Mouse (Mus musculus) effector memory CD4-positive, alpha-beta T cell, adult 7 months (primary cell): ENCODE data around the gene Mcat. TPM values are rescaled to one million over a fixed set of nuclear protein-coding genes. Genes with fewer than 3 reads are reported as not detected.

Experiments
- polyA plus RNA-seq: library from polyadenylated mRNA; unstranded; fragments of 100-300 nt; shearing (Covaris generic); gene quantifications from one replicate; pipeline ENCODE4 v1.2.1, GENCODE M21; 2017

Mcat gene
- polyA plus RNA-seq = 10.3 TPM

DNA sequence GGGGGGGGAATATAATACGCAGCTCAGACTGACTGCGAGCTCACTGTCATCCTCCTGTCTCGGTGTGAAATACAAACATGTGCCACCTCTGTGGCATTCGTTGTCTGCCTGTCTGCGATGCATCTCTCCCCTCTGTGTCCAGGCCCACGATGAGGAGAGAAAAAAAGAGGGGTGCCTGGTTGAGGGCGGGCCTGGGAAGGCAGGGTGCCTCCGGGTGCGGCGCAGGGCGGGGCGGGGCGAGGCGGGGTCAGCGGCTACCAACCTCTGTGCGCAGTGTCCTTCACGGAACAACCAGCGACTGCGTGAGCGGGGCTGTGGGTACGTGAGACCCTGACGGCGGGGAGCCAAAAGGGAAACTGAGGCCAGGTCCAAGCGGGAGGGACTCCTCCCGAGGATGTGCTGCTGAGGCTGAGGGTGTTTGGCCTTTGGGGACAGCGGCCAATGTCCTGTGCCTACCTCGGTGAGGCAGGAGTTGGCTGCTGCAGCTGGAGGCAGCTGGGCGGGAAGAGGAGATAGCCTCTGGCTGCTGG is at the start of gene Mcat, which contains the start of gene Tspo:
Gene Mcat (minus strand): TSS at position 461 of the 530 bp plus-strand sequence.
Gene Tspo (plus strand): TSS at position 266 of the 530 bp plus-strand sequence.

DNA sequence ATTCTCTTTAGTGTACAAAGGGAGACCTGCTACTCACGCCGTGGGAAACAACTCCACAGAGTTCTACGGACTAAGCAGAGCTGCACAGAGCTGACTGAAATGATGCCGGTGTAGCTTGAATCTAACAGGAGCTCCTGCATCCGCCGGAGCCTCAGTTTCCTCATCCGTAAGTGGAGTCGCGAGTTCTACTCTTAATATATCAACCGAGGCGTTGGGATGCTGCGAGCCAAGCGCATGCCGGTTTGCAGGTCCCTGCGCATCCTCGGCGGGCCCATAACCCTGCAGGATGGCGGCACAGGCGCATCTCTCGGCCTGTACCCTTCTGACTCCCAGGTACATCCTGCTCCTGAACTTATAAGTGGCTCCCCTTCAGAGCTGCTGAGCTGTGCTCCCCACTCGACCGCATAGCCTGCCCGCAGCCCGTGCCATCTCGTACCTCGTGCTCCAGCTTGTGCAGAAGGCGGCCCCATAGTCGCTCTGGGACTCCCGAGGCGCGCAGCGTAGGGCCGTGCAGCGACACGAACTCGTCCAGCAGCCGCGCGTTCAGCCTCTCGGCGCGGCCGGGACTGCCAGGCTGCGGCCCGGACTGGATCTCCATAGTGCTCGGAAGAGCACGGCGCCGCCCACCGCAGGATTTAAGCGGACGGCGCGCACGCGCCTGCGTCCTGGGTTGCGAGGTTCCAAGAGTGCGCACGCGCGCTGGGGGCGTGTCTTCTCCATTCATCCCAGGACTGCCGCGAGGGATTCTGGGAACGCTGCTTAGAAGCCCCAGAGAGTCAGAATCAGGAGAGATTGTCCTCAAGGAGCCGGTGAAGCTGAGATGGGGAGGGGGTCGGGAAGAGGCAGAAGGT is 31.2 kb upstream of the Mcat start, which contains the start of gene Ttll12:
Gene Ttll12 (minus strand): TSS at position 645 of the 851 bp plus-strand sequence.

DNA sequence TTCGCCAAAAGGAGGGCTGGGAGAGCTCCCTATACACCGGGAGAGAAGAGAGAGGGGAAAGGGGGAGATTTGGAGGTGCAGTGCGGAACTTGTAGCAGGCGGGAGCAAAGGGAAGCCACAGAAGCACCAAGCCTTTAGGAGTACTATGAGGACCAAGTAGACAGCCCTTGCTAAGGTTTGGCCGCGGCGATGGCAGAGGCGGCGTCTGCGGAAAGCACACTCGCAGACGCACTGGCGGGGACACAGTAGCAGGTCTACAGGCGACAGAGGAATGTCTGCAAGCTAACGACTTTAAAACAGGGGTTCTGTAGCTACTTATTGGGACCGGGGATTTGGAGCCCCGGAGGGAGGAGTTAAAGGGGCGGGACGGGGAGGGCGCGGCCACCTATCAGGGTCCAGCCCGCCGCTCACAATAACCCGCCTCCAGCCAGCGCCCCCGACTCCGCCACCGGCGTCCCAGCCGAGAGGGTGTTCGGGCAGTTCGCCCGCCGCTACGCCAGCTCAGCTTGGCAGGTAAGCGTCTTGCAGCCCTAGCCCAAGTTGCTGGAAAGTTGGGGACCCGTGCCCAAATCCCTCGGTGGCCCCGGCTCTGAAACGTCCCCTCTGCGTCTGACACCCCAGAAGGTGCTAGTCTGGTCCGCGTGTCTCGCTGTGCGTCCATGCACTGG is 37.0 kb downstream of the Mcat start, which contains the start of gene Bik:
Gene Bik (plus strand): TSS at position 439 of the 668 bp plus-strand sequence.

DNA sequence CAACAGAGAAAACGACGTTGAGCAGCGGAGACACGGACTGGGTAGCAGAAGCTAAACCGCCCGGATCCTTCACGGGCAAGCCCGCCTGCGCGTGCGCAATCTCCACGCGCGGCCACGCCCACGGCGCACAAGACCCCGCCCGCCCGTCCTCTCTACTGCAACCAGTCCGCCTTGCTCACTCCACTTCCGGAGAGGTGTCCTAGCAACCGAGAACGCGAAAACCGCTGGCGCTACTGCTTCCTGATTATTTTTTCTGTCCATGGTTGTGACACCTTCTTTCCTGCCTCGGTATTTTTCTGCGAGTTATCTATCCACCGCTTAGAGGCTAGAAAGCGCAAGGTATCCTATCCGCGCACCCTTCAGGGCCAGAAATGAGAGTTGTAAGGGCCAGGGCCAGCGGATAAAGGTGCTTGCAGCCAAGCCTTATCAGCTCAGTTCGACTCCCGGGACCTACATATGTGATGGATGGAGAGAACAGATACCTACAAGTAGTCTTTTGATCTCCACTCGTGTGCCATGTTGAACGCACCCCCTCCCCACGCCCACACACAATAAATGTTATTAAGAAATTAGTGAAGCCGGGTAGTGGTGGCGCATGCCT is 52.7 kb downstream of the Mcat start, which contains the start of gene Ttll1:
Gene Ttll1 (minus strand): TSS at position 89 of the 601 bp plus-strand sequence.

Other genes with a start within 250 kb of the Mcat start
- gene Arfgap3, start 213.5 kb downstream of the Mcat start, polyA plus RNA-seq = 10.2 TPM
- 41.4 TPM for gene Pacsin2, start 99.2 kb downstream of the Mcat start, polyA plus RNA-seq
- 7.8 TPM for gene Ttll1, start 52.9 kb downstream of the Mcat start, polyA plus RNA-seq
- 3.7 TPM for gene Bik, start 36.9 kb downstream of the Mcat start, polyA plus RNA-seq
- gene Tspo, start 195 bp downstream of the Mcat start, polyA plus RNA-seq = 375 TPM
- 22.9 TPM for gene Ttll12, start 31.4 kb upstream of the Mcat start, polyA plus RNA-seq
- gene Scube1, start 161.2 kb upstream of the Mcat start, polyA plus RNA-seq = 1.00 TPM
- not detected for gene Mpped1, start 215.7 kb upstream of the Mcat start, polyA plus RNA-seq